Mouse (Mus musculus) forebrain, embryonic 13.5 days (tissue): Measurements from ENCODE around the gene Eno4. TPM values are rescaled to one million over a fixed set of nuclear protein-coding genes. Genes with fewer than 3 reads are reported as not detected.
A peak's percentile ranks its signal among the peaks of the same experiment; 100 is the strongest.

Experiments
- ATAC-seq: fragments of 200-750 bp; cut with Nextera tagmentation; 2 replicates; pipeline ENCODE4 v1.8.0; 2017
- H3K27ac ChIP-seq: fragments of 300-500 bp; sonication (generic); 2 replicates; pipeline ENCODE4 v1.5.1; 2015; ENCODE audit warnings: inconsistent platforms, mild to moderate bottlenecking, moderate library complexity
- H3K27me3 ChIP-seq: fragments of 300-500 bp; sonication (generic); 2 replicates; pipeline ENCODE4 v1.6.1; 2015; ENCODE audit warnings: mild to moderate bottlenecking, inconsistent platforms
- H3K36me3 ChIP-seq: fragments of 300-500 bp; sonication (generic); 2 replicates; pipeline ENCODE4 v1.6.1; 2015; ENCODE audit warnings: mild to moderate bottlenecking, inconsistent platforms; ENCODE audit not compliant: poor library complexity, severe bottlenecking
- H3K4me1 ChIP-seq: fragments of 300-500 bp; sonication (generic); 2 replicates; pipeline ENCODE4 v1.6.1; 2015; ENCODE audit warnings: inconsistent platforms
- H3K4me2 ChIP-seq: fragments of 300-500 bp; sonication (generic); 2 replicates; pipeline ENCODE4 v1.6.1; 2015; ENCODE audit warnings: inconsistent platforms, mild to moderate bottlenecking, moderate library complexity
- H3K4me3 ChIP-seq: fragments of 300-500 bp; sonication (generic); 2 replicates; pipeline ENCODE4 v1.5.1; 2015; ENCODE audit warnings: mild to moderate bottlenecking, inconsistent platforms
- H3K9ac ChIP-seq: fragments of 300-500 bp; sonication (generic); 2 replicates; pipeline ENCODE4 v1.6.1; 2015; ENCODE audit warnings: mild to moderate bottlenecking, inconsistent platforms
- H3K9me3 ChIP-seq: fragments of 300-500 bp; sonication (generic); replicated peaks from 2 replicates; pipeline ENCODE4 v1.6.1; 2016; ENCODE audit warnings: inconsistent platforms
- WGBS: fragments of 180-500 bp; shearing (Covaris S2); methylation state at CpG from one replicate; pipeline ENCODE4 v1.1.7; 2015; 5-methylcytosine and 5-hydroxymethylcytosine counted together
- polyA plus RNA-seq: library from polyadenylated mRNA; unstranded; fragments of >200 nt; fragmentation: Nextera tagmentation; extraction: Ambion mirVana; gene quantifications from 2 replicates; pipeline ENCODE4 v1.2.1, GENCODE M21; 2015

The Eno4 gene
- polyA plus RNA-seq, 1 experiment from 2014 or later = 1.5 TPM

GRCm38 (mm10) chr19:58919148-58919547 is 24.1 kb upstream of the Eno4 start:
- Histone ChIP-seq H3K4me3 (no peak overlapping the region), H3K27me3 (peaks cover 61% of the 10 kb centered on the region), H3K4me2 (peak overlapping the region; percentile 42), H3K4me1 (peaks cover 23% of the 10 kb centered on the region), H3K9me3 (no peaks in the 10 kb centered on the region), H3K27ac (no peak overlapping the region), H3K9ac (no peak overlapping the region), H3K36me3 (no peaks in the 10 kb centered on the region)
- peak; percentile 63 for ATAC-seq
- WGBS = 12% methylated on average over 7 of the region's 7 CpGs

GRCm38 (mm10) chr19:58931081-58931800 is 12.0 kb upstream of the Eno4 start:
- peaks cover 86% of the 10 kb centered on the region for H3K27me3 ChIP-seq
- no peak overlapping the region for H3K4me3 ChIP-seq
- peak; percentile 77 for ATAC-seq
- peak overlapping the region; percentile 38 for H3K4me2 ChIP-seq
- H3K4me1 ChIP-seq = peaks cover 39% of the 10 kb centered on the region
- peak overlapping the region; percentile 41; the same call in 1 of the 2 replicates for H3K9ac ChIP-seq
- H3K9me3 ChIP-seq = no peaks in the 10 kb centered on the region
- peak overlapping the region; percentile 15 for H3K27ac ChIP-seq
- no peaks in the 10 kb centered on the region for H3K36me3 ChIP-seq
- WGBS = 8% methylated on average over 16 of the region's 16 CpGs

- Histone ChIP-seq H3K4me2 (no peak overlapping the region), H3K27ac (no peak overlapping the region)
- 1% methylated on average over 4 of the region's 4 CpGs for WGBS
These were observed 10.2 kb upstream of the Eno4 start for GRCm38 (mm10) chr19:58933062-58933461.

GRCm38 (mm10) chr19:58945959-58946358 is 2.7 kb downstream of the Eno4 start:
- Histone ChIP-seq H3K9me3 (no peaks in the 10 kb centered on the region), H3K4me1 (peaks cover 15% of the 10 kb centered on the region), H3K27me3 (peaks cover 47% of the 10 kb centered on the region), H3K4me2 (no peak overlapping the region), H3K27ac (no peak overlapping the region), H3K9ac (no peak overlapping the region), H3K4me3 (no peak overlapping the region), H3K36me3 (no peaks in the 10 kb centered on the region)
- ATAC-seq = no peak
- WGBS = 89% methylated on average over 7 of the region's 7 CpGs

More at GRCm38 (mm10) chr19:58933062-58933461, 10.2 kb upstream of the Eno4 start:
- Histone ChIP-seq H3K27me3 (peaks cover 83% of the 10 kb centered on the region), H3K9me3 (no peaks in the 10 kb centered on the region), H3K4me1 (peaks cover 45% of the 10 kb centered on the region), H3K36me3 (no peaks in the 10 kb centered on the region), H3K4me3 (no peak overlapping the region), H3K9ac (no peak overlapping the region)
- ATAC-seq = 0 out of 2 replicates have a peak, but pooled peaks have one; percentile 22

- no peak overlapping the region for H3K27ac ChIP-seq
- no peak for ATAC-seq
- H3K4me3 ChIP-seq = no peak overlapping the region
- no peak overlapping the region for H3K9ac ChIP-seq
- H3K4me1 ChIP-seq = peaks cover 5% of the 10 kb centered on the region; the same call in 1 of the 2 replicates
- 77% methylated on average over 3 of the region's 3 CpGs for WGBS
- H3K36me3 ChIP-seq = no peaks in the 10 kb centered on the region
- no peaks in the 10 kb centered on the region for H3K9me3 ChIP-seq
- no peak overlapping the region for H3K4me2 ChIP-seq
- peaks cover 56% of the 10 kb centered on the region for H3K27me3 ChIP-seq
These were observed 8.3 kb downstream of the Eno4 start for GRCm38 (mm10) chr19:58951521-58951920.

GRCm38 (mm10) chr19:58952236-58952635 is 9.0 kb downstream of the Eno4 start:
- 82% methylated on average over 12 of the region's 13 CpGs for WGBS
- H3K36me3 ChIP-seq = no peaks in the 10 kb centered on the region
- no peak overlapping the region for H3K4me3 ChIP-seq
- H3K27me3 ChIP-seq = peaks cover 48% of the 10 kb centered on the region
- ATAC-seq = no peak
- no peak overlapping the region for H3K9ac ChIP-seq
- no peak overlapping the region for H3K4me2 ChIP-seq
- H3K4me1 ChIP-seq = peaks cover 5% of the 10 kb centered on the region; the same call in 1 of the 2 replicates
- no peak overlapping the region for H3K27ac ChIP-seq
- no peaks in the 10 kb centered on the region for H3K9me3 ChIP-seq

GRCm38 (mm10) chr19:58954779-58955178 is 11.6 kb downstream of the Eno4 start:
- Histone ChIP-seq H3K4me1 (peaks cover 5% of the 10 kb centered on the region; the same call in 1 of the 2 replicates), H3K27ac (no peak overlapping the region), H3K4me2 (no peak overlapping the region), H3K27me3 (peaks cover 45% of the 10 kb centered on the region), H3K4me3 (no peak overlapping the region), H3K9ac (no peak overlapping the region), H3K9me3 (no peaks in the 10 kb centered on the region), H3K36me3 (no peaks in the 10 kb centered on the region)
- 95% methylated on average over 8 of the region's 8 CpGs for WGBS
- ATAC-seq = no peak

GRCm38 (mm10) chr19:58963011-58963410 is 19.8 kb downstream of the Eno4 start:
- H3K9ac ChIP-seq = no peak overlapping the region
- H3K4me1 ChIP-seq = no peaks in the 10 kb centered on the region; the same call in 1 of the 2 replicates
- H3K4me2 ChIP-seq = no peak overlapping the region
- H3K4me3 ChIP-seq = no peak overlapping the region
- H3K27ac ChIP-seq = no peak overlapping the region
- H3K27me3 ChIP-seq = peaks cover 49% of the 10 kb centered on the region
- 50% methylated on average over 8 of the region's 8 CpGs for WGBS
- H3K36me3 ChIP-seq = no peaks in the 10 kb centered on the region
- ATAC-seq = no peak
- no peaks in the 10 kb centered on the region for H3K9me3 ChIP-seq

GRCm38 (mm10) chr19:58968731-58969506 is 25.7 kb downstream of the Eno4 start:
- Histone ChIP-seq H3K4me1 (peaks cover 17% of the 10 kb centered on the region), H3K27me3 (peaks cover 62% of the 10 kb centered on the region), H3K9ac (no peak overlapping the region), H3K9me3 (no peaks in the 10 kb centered on the region), H3K36me3 (peaks cover 4% of the 10 kb centered on the region; the same call in 1 of the 2 replicates), H3K27ac (peak overlapping the region; percentile 44; the same call in 1 of the 2 replicates), H3K4me3 (no peak overlapping the region), H3K4me2 (peak overlapping the region; percentile 15)
- ATAC-seq = peak; percentile 75; the same call in 1 of the 2 replicates
- 7% methylated on average over 15 of the region's 15 CpGs for WGBS

GRCm38 (mm10) chr19:58970826-58971225 is 27.6 kb downstream of the Eno4 start:
- H3K4me1 ChIP-seq = peaks cover 17% of the 10 kb centered on the region
- H3K27ac ChIP-seq = no peak overlapping the region
- peaks cover 4% of the 10 kb centered on the region; the same call in 1 of the 2 replicates for H3K36me3 ChIP-seq
- no peaks in the 10 kb centered on the region for H3K9me3 ChIP-seq
- no peak overlapping the region for H3K4me2 ChIP-seq
- ATAC-seq = no peak
- H3K4me3 ChIP-seq = no peak overlapping the region
- WGBS = 88% methylated on average over 13 of the region's 13 CpGs
- peaks cover 64% of the 10 kb centered on the region for H3K27me3 ChIP-seq
- H3K9ac ChIP-seq = no peak overlapping the region

GRCm38 (mm10) chr19:58974126-58974525 is 30.9 kb downstream of the Eno4 start:
- H3K4me2 ChIP-seq = no peak overlapping the region
- 84% methylated on average over 8 of the region's 8 CpGs for WGBS
- no peak for ATAC-seq
- H3K4me3 ChIP-seq = no peak overlapping the region
- peaks cover 82% of the 10 kb centered on the region for H3K27me3 ChIP-seq
- peaks cover 4% of the 10 kb centered on the region; the same call in 1 of the 2 replicates for H3K36me3 ChIP-seq
- H3K9ac ChIP-seq = no peak overlapping the region
- H3K27ac ChIP-seq = no peak overlapping the region
- no peaks in the 10 kb centered on the region for H3K9me3 ChIP-seq
- peaks cover 13% of the 10 kb centered on the region for H3K4me1 ChIP-seq
